Mouse (Mus musculus): ENCODE results near the gene Gm2897.
A peak's percentile ranks its signal among the peaks of the same experiment; 100 is the strongest.
"Not testable (repeated sequence)": the region's sequence is repeated elsewhere in the genome, so short reads cannot be mapped to it uniquely, and the experiment has no call there.

Gm2897 gene

GRCm38 (mm10) chr14:3048727-3049512 is at the start of gene Gm2897:
TSS of gene Gm2897 (plus strand) at chr14:3049285.
- peak; percentile 6 for DNase-seq (ENCODE audit: inconsistent ontology term)

GRCm38 (mm10) chr14:3029702-3030101 is 19.4 kb upstream of the Gm2897 start, which contains the start of gene Gm2888:
TSS of gene Gm2888 (plus strand) at chr14:3030002.
- not testable (repeated sequence) for DNase-seq (ENCODE audit: inconsistent ontology term)

GRCm38 (mm10) chr14:3049513-3049800 is 372 bp downstream of the Gm2897 start:
- peak; percentile 3 for DNase-seq (ENCODE audit: inconsistent ontology term)

- not testable (repeated sequence) for DNase-seq (ENCODE audit: inconsistent ontology term)
Measured at GRCm38 (mm10) chr14:3050087-3050486, 1.0 kb downstream of the Gm2897 start.

- not testable (repeated sequence) for DNase-seq (ENCODE audit: inconsistent ontology term)
Measured at GRCm38 (mm10) chr14:3116051-3116450, 67.0 kb downstream of the Gm2897 start.

Data from Muller cell, postnatal 12 days (primary cell).